Mouse (Mus musculus) spleen, postnatal 10 days (tissue): ENCODE results near the gene Brf1.
A peak's percentile ranks its signal among the peaks of the same experiment; 100 is the strongest.

ENCODE experiments used
- DNase-seq, 2 experiments: peaks; one replicate each; pipeline ENCODE4 v3.0.0; 2021 to 2022; ENCODE audit warnings: low spot score in 2 of 2

Brf1 gene

DNA sequence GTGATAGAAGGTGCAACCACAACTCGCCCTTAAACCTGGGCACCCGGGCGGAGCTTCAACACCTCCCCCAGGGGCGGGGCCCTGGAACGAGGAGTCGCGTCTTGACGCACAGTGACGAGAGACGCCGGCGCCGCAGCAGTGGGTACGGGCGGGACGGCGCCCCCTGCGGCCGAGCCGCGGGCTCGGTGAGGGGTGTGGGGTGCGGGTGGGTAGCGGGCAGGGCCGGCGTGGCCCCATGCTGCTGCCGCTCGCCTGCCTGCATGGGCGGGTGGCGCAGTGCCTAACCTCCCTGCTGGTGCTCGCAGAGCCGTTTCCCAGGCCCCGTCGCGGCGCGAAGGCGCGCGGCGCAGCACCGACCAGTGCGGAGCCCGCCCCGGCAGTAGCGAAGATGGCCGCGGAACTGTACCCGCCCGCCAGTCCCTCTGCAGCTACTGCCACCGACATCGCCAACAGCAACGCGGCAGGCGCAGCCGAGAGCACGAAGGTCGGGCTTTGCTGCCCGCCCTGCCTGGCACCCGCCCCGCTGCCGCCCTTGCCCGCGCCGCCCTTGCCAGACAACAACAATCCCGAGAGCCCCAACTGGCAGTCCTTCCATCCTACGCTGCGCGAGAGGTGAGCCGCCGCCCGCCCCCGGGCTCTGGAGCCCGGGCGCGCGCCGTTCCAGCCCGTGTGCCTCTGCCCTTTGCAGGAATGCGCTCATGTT is 24.0 kb downstream of the Brf1 start, which contains the start of gene Btbd6:
Gene Btbd6 (plus strand): TSS at position 112 of the 703 bp plus-strand sequence.
- peak; percentile 73 to 91 for DNase-seq

- no peak for DNase-seq
These were observed 25.8 kb downstream of the Brf1 start for GRCm38 (mm10) chr12:112974736-112975135.

DNA sequence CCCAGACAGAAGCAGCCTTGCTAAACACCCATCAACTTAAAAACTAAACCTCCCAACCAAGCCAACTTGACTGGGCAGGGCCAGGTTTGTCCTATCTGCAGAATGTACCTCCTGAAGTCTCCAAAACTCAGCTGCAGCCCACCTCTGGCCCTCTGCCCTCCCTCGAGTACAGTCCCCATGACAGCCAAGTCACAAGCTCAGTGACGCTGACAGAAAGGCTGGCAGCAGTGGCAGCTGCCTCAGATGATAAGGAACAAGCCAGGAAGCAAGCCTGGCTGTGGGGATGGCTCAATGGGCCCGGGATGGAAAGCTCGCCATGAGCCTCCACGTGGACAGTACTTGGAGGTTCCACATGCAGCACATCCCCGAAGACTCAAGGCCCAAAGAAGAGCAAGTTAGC is 30.9 kb downstream of the Brf1 start:
- no peak for DNase-seq

DNA sequence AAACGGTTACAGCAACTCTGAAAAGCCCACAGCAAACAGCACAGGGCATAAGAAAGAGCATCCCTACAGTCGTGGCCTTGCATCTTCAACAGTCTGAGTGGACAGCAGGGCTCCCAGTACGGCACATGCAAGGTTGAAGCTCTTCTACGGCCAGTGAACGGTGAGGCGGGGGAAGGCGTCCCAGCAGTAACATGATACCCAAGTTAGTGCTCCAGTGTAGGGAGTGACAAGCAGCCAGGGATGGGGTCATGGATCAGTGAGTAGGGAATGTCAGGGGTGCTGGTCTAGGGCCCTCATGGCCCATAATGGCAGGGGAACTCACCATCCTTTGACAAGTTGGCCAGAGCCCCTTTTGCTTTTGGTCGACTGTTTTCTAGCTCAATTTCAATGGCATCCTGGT is 31.6 kb downstream of the Brf1 start:
- DNase-seq, result no peak

DNA sequence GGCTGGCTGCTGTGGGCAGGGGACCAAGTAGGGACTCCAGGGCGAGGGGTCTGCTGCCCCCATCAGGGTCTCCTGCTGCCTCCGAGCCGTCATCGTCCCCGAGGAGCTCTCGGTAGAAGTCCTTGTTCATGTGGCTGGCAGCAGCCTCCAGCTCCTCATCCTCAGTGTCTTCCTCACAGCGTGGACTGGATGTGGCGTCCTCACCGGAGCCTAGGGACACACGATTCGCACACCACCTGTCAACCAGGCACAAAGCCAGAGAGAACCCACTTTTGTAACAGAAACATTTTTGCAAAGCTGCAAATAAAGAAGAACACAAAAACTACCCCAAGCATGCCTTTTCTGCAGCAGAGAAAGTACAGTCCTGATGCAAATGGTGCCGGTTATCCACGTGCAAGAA is 34.7 kb downstream of the Brf1 start:
- DNase-seq, result no peak

- no peak for DNase-seq
These were observed 38.6 kb downstream of the Brf1 start for GRCm38 (mm10) chr12:112961872-112962271.

- DNase-seq, result no peak
These were observed 39.1 kb downstream of the Brf1 start for GRCm38 (mm10) chr12:112961428-112961827.

DNA sequence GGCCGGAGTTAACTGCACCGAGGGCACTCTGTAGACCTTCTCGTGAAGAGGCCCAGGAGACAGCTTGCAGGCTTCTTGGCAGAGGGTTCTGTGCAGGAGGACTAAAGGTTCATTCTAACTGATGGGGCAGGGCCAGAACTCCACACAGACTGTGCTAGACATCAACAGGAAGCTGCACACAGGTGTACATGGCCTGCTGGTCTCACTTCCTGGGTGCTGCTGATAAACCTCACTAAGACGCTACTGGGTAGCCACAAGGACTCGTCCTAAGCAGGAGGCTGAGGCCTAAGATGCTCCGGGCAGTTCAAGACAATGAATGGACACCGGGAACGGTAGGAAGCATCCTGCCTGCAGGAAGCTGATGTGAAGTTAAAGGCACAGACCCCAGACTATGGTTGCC is 41.1 kb downstream of the Brf1 start:
- no peak for DNase-seq

- peak in 1 of 2 experiments; percentile 67 for DNase-seq
These were observed 42.2 kb downstream of the Brf1 start for GRCm38 (mm10) chr12:112958303-112958702.

- peak; percentile 73 to 88 for DNase-seq
These were observed 44.7 kb downstream of the Brf1 start for GRCm38 (mm10) chr12:112955800-112956199.

GRCm38 (mm10) chr12:112952926-112953565 is 47.5 kb downstream of the Brf1 start:
- DNase-seq, result no peak

DNA sequence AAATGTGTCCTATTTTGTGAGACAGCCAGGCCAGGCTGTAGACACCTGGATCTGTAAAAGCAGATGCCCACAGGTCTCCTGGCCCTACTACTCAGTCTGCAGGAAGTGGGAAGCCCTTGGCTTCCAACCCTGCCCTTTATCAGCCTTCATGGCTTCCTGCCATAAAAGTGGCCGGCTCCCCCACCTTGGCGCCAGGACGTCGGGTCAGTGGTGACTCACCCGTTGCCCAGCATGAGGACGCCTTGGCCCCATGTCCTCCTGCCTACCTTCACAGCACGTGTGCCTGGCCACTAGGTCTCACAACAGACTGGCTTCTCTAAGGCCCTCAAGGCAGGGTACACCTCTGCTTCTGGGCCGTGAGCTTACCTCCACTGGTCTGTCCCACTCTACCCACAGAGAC is 48.1 kb downstream of the Brf1 start:
- no peak for DNase-seq

DNA sequence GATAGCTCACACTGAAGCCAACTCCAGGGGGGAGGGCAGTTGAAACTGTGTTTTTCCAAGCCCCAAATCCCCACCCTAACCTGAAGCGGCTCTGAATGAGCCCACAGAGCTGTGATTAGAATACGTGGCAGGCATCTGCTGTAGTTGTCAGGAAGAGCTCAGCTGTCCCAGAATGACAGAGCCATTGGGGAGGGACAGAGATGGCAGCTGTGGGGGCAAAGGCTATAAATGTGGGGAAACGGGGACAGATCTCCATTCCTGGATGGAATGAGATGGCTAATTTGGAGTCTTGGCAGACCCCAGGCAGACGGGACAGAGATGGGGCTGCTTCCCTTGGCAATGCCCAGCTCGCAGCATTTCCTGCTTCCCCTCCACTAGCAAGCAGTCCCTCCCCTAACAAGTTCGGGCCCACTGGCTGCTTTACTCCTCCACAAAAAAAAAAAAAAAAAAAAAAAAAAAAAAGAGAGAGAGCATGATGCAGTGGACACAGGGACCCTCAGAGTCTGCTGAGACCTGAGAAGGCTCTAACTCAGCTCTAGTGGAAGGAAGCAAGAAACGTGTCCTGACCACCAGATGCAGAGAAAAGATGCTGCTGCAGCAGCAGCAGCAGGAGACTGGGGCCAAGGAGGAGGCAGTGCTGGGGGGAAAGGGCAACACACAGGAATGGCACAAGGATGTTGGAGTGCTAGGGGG is 49.2 kb downstream of the Brf1 start:
- DNase-seq, result no peak

- DNase-seq, result no peak
These were observed 49.8 kb downstream of the Brf1 start for GRCm38 (mm10) chr12:112950761-112951129.

- DNase-seq, result peak; percentile 55 to 84
These were observed 50.3 kb downstream of the Brf1 start for GRCm38 (mm10) chr12:112950040-112950760.

DNA sequence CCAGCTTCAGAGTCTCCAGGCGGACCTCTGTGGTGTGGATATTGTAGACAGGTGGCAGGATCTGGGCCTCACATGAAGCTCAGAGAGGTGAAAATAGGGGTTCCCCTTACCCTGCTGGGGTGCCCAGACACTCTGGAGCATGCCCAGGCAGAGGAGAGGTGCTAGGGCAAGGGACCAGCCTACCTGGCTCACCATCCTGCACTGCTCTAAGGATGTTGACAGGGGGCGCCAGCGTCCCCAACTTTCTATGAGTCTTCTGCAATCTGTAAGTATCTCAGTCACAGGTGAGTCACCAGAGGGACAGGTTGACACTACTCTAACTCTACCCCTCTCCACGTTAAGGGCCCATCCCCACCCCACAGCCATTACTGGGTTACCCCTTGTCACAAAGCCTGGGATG is 53.2 kb downstream of the Brf1 start:
- peak in 1 of 2 experiments; percentile 57 for DNase-seq

DNA sequence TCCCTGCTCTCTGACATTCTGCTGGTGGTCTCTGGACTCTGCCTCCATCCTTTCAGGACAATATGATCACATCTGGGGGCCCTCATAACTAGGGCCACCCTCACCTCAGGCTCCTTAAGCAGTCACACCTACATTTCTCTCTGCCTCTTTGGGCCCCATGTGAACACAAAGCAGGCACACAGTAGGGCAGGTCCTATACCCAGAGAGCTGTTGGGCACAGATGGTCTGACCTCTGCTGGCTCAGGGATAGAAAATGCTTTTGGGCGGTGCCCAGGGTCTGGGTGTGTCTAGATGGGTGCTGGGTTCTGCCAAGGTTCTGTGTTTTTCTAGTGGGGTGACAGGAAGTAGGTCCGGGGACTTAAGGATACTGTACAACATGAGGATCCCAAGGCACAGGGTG is 56.8 kb downstream of the Brf1 start:
- no peak for DNase-seq

DNA sequence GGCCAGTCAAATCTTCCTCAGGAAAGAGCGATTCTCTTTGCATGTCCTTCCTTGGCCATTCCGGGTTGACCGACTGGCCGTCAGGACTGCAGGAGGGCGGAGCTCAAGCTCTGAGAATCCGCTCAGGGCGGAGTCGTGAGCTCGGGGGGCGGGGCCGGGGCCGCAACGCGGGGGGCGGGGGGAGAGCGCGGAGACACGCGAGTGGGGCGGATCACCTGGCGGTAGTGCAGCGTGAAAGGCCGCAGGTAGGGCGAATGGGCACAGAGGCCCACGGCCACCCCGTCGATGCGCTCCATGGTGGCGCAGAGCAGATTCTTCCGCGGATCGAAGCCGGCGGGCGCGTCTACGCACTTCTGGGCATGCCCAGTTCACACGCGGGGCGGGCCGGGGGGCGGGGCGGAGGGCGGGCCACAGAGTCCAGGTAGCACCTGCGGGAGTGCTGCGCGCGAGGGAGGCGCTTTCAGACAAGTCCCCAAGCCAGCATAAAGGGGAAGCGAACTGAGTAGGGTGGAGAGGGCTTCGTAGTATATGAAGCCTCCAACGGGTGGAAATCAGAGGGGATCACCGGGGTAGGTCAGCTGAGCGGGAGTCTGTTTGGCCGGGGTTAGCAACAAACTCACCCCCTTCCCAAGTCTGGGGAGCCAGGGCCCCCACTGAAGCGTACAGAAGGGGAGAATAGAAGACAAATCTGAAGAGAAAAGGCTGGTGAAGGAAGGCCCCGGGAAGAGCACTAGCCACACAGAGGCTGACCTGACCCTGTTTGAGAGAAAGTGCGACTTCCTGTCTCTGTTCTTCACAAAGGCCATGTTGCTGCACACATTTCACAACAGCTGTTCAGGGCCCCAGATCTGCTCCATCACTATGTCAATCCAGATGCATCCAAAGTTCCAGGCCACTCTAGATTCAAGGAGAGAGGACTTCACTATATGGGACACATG is 58.5 kb downstream of the Brf1 start, which contains the start of gene Nudt14:
Gene Nudt14 (minus strand): TSS at position 349 of the 938 bp plus-strand sequence.
- DNase-seq, result peak; percentile 74 to 82

GRCm38 (mm10) chr12:112941156-112941775 is 59.2 kb downstream of the Brf1 start:
- DNase-seq, result peak in 1 of 2 experiments; percentile 42

DNA sequence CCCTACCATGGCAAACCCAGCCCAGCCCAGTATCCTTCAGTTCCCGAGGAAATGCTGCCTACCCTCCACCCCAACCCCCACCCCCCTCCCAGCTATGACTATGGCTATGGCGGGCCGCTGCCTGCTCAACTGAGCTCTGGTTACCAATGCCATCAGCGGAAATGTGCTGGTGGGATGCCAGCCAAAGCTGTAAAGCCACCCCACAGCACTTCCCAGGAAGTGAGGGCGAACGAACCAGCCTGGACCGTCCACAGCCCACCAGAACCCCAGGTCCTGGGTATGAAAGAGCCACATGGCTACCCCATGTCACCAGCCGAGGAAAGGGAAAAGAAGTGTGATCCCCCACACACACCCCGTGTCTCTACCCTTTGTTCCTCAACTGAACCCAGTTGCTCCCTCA is 59.8 kb downstream of the Brf1 start:
- no peak for DNase-seq
